Mouse (Mus musculus): ENCODE measurements at regions not wholly inside any gene's neighbourhood (a gene's known extent, or its start where the extent isn't known, plus 50 kb on each side); places are given as distances from the start of the nearest gene placed in this dataset.

GRCm38 (mm10) chr4:106123038-106123654, 192.9 kb upstream of the Usp24 start:
- DNase-seq = peak; percentile 44

- DNase-seq = peak; percentile 6
These were observed 188.8 kb upstream of the Usp24 start for GRCm38 (mm10) chr4:106127199-106127598.

- peak; percentile 53 for DNase-seq
These were observed 188.4 kb upstream of the Usp24 start for GRCm38 (mm10) chr4:106127641-106128040.

- DNase-seq = no peak
These were observed 186.7 kb upstream of the Usp24 start for GRCm38 (mm10) chr4:106129327-106129726.

- no peak for DNase-seq
These were observed 186.2 kb upstream of the Usp24 start for GRCm38 (mm10) chr4:106129803-106130202.

GRCm38 (mm10) chr4:106133746-106134730, 182.0 kb upstream of the Usp24 start:
- no peak for DNase-seq

GRCm38 (mm10) chr4:106142741-106143140, 173.3 kb upstream of the Usp24 start:
- no peak for DNase-seq

- DNase-seq = no peak
These were observed 171.5 kb upstream of the Usp24 start for GRCm38 (mm10) chr4:106144351-106145116.

GRCm38 (mm10) chr4:106146919-106147460, 169.0 kb upstream of the Usp24 start:
- no peak for DNase-seq

- DNase-seq = no peak
These were observed 167.1 kb upstream of the Usp24 start for GRCm38 (mm10) chr4:106148866-106149265.

GRCm38 (mm10) chr4:106149471-106150048, 166.5 kb upstream of the Usp24 start:
- no peak for DNase-seq

GRCm38 (mm10) chr4:106150775-106151174, 165.2 kb upstream of the Usp24 start:
- DNase-seq = no peak

GRCm38 (mm10) chr4:106157451-106158179, 158.4 kb upstream of the Usp24 start:
- no peak for DNase-seq

- DNase-seq = no peak
These were observed 154.4 kb upstream of the Usp24 start for GRCm38 (mm10) chr4:106161592-106161991.

- peak; percentile 9 for DNase-seq
These were observed 153.5 kb upstream of the Usp24 start for GRCm38 (mm10) chr4:106162551-106162950.

- DNase-seq = no peak
These were observed 152.8 kb upstream of the Usp24 start for GRCm38 (mm10) chr4:106163220-106163619.

- peak; percentile 32 for DNase-seq
These were observed 148.3 kb upstream of the Usp24 start for GRCm38 (mm10) chr4:106167716-106168115.

GRCm38 (mm10) chr4:106168741-106169140, 147.3 kb upstream of the Usp24 start:
- no peak for DNase-seq

- no peak for DNase-seq
These were observed 146.5 kb upstream of the Usp24 start for GRCm38 (mm10) chr4:106169466-106169865.

- DNase-seq = no peak
These were observed 145.3 kb upstream of the Usp24 start for GRCm38 (mm10) chr4:106170731-106171130.

- DNase-seq = no peak
These were observed 140.7 kb upstream of the Usp24 start for GRCm38 (mm10) chr4:106175352-106175751.

All from lung, postnatal 10 days (tissue).